Mouse (Mus musculus) adrenal gland, adult 8-10 months (tissue): ENCODE data around the gene Lefty1. TPM values are rescaled to one million over a fixed set of nuclear protein-coding genes. Genes with fewer than 3 reads are reported as not detected.
"Not testable (repeated sequence)": the region's sequence is repeated elsewhere in the genome, so short reads cannot be mapped to it uniquely, and the experiment has no call there.

Experiments used
- DNase-seq: peaks from one replicate; pipeline ENCODE4 v3.0.0; 2022
- total RNA-seq, 4 experiments: library from RNA; stranded (reverse); gene quantifications; 2 replicates each; pipeline ENCODE4 v1.2.4; 2022

Gene Lefty1
- total RNA-seq, 4 experiments from 2014 or later = 5.8 to 22.3 (median 14.0) TPM

DNA sequence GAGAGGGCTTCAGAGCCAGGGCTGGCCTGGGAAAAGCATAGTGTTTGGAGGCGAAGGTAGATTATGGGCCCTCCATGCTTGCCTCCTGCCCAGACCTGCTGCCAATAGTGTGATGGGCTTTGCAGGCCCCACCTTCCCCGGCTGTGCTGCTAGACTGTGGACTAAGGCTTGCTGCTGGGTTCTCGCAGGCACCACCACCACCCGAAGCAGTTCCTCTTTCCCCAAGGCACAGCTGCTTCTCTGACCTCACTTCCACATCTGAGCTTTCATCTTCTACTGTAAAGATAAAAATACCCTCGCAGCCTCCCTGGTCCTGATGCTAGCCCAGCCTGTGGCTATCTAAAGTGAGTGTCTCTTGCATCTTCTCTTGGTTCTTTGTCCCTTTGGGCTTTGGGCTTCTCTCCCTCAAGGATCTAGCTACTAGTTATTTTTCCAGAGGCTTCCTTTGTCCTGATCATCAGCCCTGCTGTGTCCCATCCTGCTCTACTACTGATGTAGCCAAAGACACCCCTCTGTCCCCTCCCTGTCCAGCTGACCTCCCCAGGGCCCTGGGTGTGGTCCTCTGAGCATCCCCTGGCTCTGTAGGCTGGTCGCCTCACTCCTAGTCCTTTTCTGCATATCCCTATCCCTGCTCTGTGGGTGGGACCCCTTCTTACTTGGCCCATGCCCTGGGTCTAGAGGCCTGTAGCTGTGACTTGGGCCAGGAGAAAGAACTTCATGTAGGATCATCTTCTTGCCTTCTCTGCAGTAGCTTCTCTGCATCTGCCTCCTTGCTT, 12.4 kb upstream of the Lefty1 start:
- no peak for DNase-seq

DNA sequence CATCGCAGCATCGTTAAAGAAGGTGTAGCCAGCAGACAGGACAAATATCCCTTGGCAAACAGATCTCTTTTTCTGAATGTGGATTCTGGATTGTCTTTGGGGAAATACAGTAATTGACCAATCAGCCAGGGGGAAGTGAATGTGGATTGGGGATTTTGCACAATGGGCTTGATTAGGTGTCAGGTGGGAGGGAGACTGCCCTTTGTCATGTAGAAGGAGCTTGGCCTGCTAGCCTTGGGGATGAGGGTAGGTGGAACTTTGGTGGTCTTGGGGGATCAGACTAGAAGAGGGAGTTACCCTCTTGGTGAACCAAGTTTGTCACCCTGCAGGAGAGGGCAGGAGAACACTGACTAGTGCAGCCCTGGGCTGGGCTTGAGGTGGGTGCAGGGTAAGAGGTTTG, 10.1 kb upstream of the Lefty1 start:
- no peak for DNase-seq

DNA sequence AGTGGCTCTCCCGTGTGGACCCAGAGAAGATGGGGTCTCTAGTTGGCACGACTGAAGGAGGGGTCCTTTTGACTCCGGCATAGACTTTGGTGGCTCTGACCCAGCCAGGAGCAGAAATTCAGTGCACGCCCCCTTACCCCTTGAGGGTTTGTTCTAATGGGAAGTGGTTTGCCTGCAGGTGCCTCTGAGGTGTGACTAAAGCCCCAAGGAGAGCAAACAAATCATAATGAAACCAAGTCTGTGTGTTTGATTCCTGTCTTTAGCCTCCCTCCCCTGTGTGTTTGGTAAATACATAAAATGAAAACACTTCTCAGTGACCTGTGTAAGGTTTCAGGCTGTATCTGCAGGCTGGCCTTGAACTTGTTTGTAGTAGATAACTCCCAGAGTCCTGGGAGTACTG, 8.5 kb upstream of the Lefty1 start:
- no peak for DNase-seq

GRCm38 (mm10) chr1:180929599-180929998, 5.2 kb upstream of the Lefty1 start:
- DNase-seq = no peak

DNA sequence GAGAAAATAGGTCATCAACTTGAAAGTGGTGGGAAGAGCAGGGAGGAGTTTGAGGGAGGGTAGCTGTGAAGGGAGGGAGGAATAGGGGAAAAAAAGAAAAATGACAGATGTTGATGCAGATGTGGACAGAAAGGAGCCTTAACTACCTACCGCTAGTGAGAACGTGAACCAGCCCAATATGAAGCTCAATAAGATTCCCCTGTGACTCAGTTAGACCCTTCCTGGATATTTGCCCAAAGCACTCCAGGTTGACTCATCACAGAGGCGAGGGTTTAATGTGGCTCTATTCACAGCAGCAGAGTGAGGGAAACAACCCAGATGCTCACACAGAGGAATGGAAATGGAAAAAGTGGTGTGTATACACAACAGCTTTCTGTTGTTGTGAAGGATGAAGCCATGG, 3.7 kb upstream of the Lefty1 start:
- no peak for DNase-seq

DNA sequence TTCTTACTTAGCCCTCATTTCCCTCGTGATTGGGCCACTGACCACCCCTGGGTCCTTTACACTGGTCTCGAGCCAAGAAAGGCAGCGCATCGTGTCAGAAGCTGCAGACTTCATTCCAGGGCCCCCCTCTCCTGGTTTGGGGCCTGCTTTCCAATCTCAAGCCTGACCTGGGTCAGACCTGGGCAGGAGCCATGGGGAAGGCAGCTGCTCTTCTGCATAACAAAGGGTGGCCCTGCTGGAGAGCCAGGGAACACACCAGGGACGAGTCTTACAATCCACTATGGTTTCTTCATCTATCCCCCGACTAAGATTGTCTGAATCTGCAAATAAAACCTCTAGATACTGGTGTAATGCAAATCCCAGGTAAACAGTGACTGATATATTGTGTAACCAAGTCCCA, 1.2 kb upstream of the Lefty1 start:
- no peak for DNase-seq

DNA sequence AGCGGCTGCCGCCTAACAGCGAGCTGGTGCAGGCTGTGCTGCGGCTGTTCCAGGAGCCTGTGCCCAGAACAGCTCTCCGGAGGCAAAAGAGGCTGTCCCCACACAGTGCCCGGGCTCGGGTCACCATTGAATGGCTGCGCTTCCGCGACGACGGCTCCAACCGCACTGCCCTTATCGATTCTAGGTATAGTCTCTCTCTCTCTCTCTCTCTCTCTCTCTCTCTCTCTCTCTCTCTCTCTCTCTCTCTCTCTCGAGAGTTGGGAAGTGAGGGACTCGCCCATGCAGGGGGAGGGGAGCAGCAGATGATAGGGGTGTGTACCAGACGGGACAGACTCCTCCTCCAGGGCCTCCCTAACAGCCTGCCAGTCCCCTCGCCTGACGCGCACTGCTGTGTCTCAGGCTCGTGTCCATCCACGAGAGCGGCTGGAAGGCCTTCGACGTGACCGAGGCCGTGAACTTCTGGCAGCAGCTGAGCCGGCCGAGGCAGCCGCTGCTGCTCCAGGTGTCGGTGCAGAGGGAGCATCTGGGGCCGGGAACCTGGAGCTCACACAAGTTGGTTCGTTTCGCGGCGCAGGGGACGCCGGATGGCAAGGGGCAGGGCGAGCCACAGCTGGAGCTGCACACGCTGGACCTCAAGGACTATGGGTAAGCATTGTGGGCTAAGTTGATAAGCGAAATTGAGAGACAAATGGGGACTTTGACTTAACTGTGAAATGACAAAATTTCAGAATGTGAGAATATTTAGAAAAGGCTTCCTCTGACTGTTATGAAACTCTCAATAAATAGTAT, 2.0 kb downstream of the Lefty1 start:
- peak; percentile 80 for DNase-seq

DNA sequence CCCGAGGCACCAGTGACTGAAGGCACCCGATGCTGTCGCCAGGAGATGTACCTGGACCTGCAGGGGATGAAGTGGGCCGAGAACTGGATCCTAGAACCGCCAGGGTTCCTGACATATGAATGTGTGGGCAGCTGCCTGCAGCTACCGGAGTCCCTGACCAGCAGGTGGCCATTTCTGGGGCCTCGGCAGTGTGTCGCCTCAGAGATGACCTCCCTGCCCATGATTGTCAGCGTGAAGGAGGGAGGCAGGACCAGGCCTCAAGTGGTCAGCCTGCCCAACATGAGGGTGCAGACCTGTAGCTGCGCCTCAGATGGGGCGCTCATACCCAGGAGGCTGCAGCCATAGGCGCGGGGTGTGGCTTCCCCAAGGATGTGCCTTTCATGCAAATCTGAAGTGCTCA, 2.8 kb downstream of the Lefty1 start:
- DNase-seq = not testable (repeated sequence)

GRCm38 (mm10) chr1:180938781-180939180, 4.0 kb downstream of the Lefty1 start:
- DNase-seq = not testable (repeated sequence)

DNA sequence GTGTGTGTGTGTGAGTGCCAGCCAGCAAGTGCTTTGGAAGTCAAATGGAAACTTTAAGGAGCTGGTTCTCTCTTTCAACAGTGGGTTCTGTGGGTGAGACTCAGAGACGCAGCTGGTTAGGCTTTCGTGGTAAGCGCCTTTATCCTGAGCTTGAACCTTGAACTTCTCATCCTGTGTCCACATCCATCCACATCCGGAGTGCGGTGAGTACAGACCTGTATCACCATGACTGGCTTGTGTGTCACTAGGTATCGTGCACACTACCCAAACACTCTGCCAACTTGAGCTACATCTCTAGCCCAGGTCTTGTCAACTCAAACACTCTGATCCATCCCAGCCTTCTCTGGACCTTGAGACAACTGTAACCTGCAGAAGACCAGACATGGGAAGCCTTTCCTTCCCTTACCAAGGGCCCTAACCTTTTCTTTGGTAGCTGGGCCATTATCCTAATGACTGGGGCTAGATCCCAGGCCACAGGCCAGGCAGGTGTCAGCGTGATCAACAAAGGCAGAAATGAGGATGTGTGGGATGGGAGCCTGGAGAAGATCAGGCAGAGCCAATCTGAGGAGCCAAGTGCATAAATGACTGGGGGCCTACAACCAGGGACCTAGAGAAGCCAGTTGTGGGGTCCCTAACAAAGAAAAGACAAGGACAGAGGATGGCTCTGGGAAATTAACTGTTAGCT, 6.1 kb downstream of the Lefty1 start:
- DNase-seq = no peak

DNA sequence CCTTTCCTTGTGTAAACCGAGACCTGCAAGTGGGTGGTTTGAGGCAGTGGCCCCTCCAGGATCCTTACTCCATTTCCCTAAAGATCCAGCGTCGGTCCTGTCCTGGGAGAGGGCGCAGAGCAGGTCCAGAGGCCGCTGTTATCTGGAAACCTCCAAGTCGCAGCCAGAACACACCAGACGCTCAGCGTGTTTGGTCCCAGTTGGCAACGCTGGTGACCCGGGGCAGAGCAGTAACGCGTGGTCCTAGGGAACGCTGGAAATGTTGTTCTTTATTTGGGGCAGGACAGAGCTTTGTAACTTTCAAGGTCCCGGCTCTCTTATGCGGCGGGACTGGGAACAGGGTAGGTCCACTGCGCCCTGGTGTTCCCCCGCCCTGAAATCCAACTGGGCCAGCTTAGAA, 6.9 kb downstream of the Lefty1 start:
- no peak for DNase-seq

GRCm38 (mm10) chr1:180942166-180943031, 7.6 kb downstream of the Lefty1 start, which contains the start of gene Tmem63a:
Gene Tmem63a (plus strand): TSS chr1:180942344.
- DNase-seq = peak; percentile 73

GRCm38 (mm10) chr1:180943032-180943644, 8.3 kb downstream of the Lefty1 start:
- DNase-seq = no peak

- peak; percentile 66 for DNase-seq
These were observed 9.1 kb downstream of the Lefty1 start for GRCm38 (mm10) chr1:180943896-180944295.

- peak; percentile 51 for DNase-seq
These were observed 9.7 kb downstream of the Lefty1 start for GRCm38 (mm10) chr1:180944553-180944952.

GRCm38 (mm10) chr1:180945001-180945980, 10.5 kb downstream of the Lefty1 start:
- DNase-seq = peak; percentile 54

DNA sequence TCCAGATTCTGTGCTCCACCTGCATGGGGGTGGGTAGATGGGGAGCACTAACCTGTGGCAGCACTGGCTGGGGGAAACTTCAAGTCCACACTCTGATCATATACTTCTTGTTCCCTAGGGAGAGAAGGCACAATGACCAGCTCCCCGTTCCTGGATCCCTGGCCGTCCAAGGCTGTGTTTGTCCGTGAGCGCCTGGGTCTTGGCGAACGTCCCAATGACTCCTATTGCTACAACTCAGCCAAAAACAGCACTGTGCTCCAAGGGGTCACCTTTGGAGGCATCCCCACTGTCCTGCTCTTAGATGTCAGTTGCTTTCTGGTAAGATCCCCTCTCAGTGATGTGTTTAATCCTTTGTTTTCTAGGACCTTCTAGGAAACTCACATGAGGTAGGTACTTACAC, 11.6 kb downstream of the Lefty1 start:
- DNase-seq = peak; percentile 82

DNA sequence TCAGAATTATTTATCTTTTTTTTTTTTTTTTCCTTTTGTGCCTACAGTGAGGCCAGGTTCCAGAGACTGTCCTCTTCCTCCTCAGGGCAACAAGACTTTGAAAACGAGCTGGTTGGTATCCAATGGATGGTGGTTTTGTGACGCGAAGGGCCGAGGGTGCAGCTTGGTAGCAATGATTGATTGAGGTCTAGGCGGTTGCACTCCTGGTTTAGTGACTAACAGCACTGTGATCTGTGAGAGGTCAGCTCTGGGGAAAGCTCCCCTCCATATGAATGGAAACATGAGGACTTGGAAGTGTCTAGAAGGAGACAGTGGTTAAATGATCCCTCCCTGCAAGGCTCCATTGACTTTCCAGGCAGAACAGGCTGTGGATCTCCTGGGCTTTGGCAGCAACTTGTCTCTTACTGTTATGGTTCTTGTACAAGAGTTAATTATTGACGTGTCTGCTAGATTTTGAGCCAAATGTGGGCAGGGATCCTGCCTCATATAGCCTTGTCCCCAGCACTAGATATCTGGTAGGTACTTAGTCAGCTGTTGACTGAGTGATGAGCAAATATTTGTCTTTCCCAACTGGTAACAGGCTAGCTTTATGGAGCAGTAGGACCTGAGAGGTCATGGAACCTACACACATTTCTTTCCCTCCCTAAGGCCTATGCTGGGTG, 17.4 kb downstream of the Lefty1 start:
- DNase-seq = no peak

GRCm38 (mm10) chr1:180952808-180953207, 18.0 kb downstream of the Lefty1 start:
- no peak for DNase-seq

GRCm38 (mm10) chr1:180956401-180956800, 21.6 kb downstream of the Lefty1 start:
- no peak for DNase-seq
